8 mouse cellular contexts compared by ENCODE assay signal in the genomic region with DNA sequence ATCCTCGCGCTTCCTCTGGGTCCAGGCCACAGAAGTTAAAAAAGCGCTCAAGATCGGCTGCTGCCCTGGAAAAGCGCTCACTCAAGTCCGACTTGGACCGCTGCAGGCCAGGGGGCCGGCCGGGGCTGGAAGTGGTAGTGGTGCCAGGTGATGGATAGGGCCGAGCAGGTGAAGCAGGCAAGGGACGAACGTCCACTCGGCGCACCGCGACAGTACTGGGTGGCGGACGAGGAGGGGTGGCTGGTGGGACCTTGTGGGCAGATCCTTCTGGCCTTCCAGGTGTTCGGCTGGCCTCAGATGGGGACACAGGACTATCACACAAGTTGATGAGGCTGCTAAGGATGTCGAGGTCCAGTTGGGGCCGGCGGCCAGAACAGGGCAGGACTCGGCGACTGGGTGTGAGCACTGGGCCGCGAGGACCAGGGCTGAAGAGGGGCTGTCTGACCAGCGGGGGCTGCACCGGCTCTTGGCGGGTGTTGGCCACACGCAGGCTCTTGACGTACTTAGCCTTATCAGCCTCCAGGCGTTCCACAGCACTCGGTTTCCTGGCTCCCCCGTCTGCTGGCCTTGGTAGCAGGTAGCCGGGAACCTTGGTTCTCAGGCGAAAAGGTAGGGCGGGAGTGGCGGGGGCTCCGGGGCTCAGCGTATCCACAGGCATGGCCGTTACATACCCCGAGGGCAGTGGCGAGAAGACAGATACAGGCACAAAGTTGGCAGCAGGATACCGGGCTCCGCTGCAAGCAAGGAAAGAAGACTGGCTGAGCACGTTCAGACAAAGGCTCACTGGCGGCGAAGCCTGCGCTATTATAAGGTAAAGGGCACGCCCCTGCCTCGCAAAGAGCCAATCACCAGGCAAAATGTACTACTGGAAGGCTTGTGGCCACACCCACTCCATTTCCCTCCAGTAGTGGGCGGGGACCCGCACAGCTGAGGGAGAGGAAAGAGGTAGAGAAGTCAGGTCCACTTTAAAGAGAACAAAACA. TPM values are rescaled to one million over a fixed set of nuclear protein-coding genes. Genes with fewer than 3 reads are reported as not detected.
DNase-seq lines count a peak whose midpoint lies in the region; ATAC-seq and TF ChIP-seq lines count a peak whose summit lies in the region.

No protein-coding gene starts in this region.

- H3K4me3 ChIP-seq in gastrocnemius, adult 2 months = peak overlapping the region; percentile 59
- peak overlapping the region; percentile 41 for H3K4me3 ChIP-seq in hindbrain, embryonic 15.5 days

- H3K9ac ChIP-seq in hindbrain, embryonic 15.5 days = peak overlapping the region; percentile 50

- no peaks in the 10 kb centered on the region for H3K27me3 ChIP-seq in hindbrain, embryonic 15.5 days

- WGBS in hindbrain, embryonic 15.5 days = 43% methylated on average over 53 of the region's 53 CpGs

- no peaks in the 10 kb centered on the region for H3K36me3 ChIP-seq in hindbrain, embryonic 15.5 days

- peak; percentile 91 for ATAC-seq in hindbrain, embryonic 15.5 days (ENCODE audit: low FRiP score, low read depth)

- TF ChIP-seq CTCF in gastrocnemius, adult 2 months (IDR thresholded peaks at IDR 0.05) = no peak

- intact Hi-C loops in gastrocnemius, adult 2 months (cut with DNase I) = no loop called here

- H3K4me1 ChIP-seq in hindbrain, embryonic 15.5 days (replicated peaks) = peaks cover 74% of the 10 kb centered on the region

- peak overlapping the region; percentile 43 for H3K27ac ChIP-seq in gastrocnemius, adult 2 months
- H3K27ac ChIP-seq in hindbrain, embryonic 15.5 days (replicated peaks) = peak overlapping the region; percentile 80

- no peaks in the 10 kb centered on the region for H3K9me3 ChIP-seq in hindbrain, embryonic 15.5 days

- peak; percentile 97 for DNase-seq in R1 (ENCODE audit: low read depth, low spot score)
- DNase-seq in embryo, embryonic 10 days (ENCODE audit: low spot score) = peak; percentile 95
- DNase-seq in gastrocnemius, adult 2 months = peak; percentile 74
- peak; percentile 55 for DNase-seq in left cerebral cortex, adult 11 months (ENCODE audit: low spot score)
- peak; percentile 95 for DNase-seq in lung, postnatal 25 days (ENCODE audit: low spot score)
- peak; percentile 90 for DNase-seq in retina, embryonic 14.5 days (ENCODE audit: low spot score)
- peak; percentile 88 for DNase-seq in thymus, postnatal 25 days

- peak overlapping the region; percentile 65 for H3K4me2 ChIP-seq in hindbrain, embryonic 15.5 days

RNA-seq across cellular contexts. Expression of gene Fam110a, which starts 9.5 kb away (rescaled TPM):
- total RNA-seq in gastrocnemius, adult 2 months (2021) = 1 to 10 TPM; 1.8 to 2.6 TPM
- polyA plus RNA-seq in hindbrain, embryonic 15.5 days (2015; fragmentation: Nextera tagmentation; extraction: Ambion mirVana) = 48.3 and 54.6 TPM in 2 replicates

RNA-seq across cellular contexts. Expression of gene Slc52a3, which starts 25.8 kb away (rescaled TPM):
- total RNA-seq in gastrocnemius, adult 2 months (2021) = 1 to 10 TPM in 1 of 2 experiments, under 1 TPM in 1; 0.69 to 1.6 TPM
- polyA plus RNA-seq in hindbrain, embryonic 15.5 days (2015; fragmentation: Nextera tagmentation; extraction: Ambion mirVana) = 1.4 and 1.7 TPM in 2 replicates

RNA-seq across cellular contexts. Expression of gene Angpt4, which starts 59.5 kb away (rescaled TPM):
- under 1 TPM in 1 of 2 experiments, not detected in 1; 0.20 TPM for total RNA-seq in gastrocnemius, adult 2 months (2021)
- polyA plus RNA-seq in hindbrain, embryonic 15.5 days (2015; fragmentation: Nextera tagmentation; extraction: Ambion mirVana) = 0.26 and 0.34 TPM in 2 replicates

Comparison
In these comparisons a context has a peak if more than half of its experiments do, and no peak if none do; other contexts are left out.
1. Peak in every context shown above with its lines: DNase-seq, ATAC-seq, H3K4me3 ChIP-seq and H3K27ac ChIP-seq.